Mouse (Mus musculus) common myeloid progenitor, adult 5-6 weeks (primary cell): Measurements from ENCODE around the gene Gm49394. TPM values are rescaled to one million over a fixed set of nuclear protein-coding genes. Genes with fewer than 3 reads are reported as not detected.

ENCODE experiments used
- ATAC-seq: replicated peaks from 2 replicates; pipeline ENCODE4 v1.8.0; 2016; ENCODE audit warnings: low read depth, mild to moderate bottlenecking, moderate TSS enrichment, inconsistent platforms; ENCODE audit not compliant: poor library complexity, severe bottlenecking
- total RNA-seq: library from RNA; stranded (forward); fragments of 200-1000, 187-1606 nt; gene quantifications from 2 replicates; pipeline ENCODE4 v1.2.3, GENCODE M21; 2017

Gene Gm49394
- total RNA-seq, 1 experiment from 2014 or later: not detected

DNA sequence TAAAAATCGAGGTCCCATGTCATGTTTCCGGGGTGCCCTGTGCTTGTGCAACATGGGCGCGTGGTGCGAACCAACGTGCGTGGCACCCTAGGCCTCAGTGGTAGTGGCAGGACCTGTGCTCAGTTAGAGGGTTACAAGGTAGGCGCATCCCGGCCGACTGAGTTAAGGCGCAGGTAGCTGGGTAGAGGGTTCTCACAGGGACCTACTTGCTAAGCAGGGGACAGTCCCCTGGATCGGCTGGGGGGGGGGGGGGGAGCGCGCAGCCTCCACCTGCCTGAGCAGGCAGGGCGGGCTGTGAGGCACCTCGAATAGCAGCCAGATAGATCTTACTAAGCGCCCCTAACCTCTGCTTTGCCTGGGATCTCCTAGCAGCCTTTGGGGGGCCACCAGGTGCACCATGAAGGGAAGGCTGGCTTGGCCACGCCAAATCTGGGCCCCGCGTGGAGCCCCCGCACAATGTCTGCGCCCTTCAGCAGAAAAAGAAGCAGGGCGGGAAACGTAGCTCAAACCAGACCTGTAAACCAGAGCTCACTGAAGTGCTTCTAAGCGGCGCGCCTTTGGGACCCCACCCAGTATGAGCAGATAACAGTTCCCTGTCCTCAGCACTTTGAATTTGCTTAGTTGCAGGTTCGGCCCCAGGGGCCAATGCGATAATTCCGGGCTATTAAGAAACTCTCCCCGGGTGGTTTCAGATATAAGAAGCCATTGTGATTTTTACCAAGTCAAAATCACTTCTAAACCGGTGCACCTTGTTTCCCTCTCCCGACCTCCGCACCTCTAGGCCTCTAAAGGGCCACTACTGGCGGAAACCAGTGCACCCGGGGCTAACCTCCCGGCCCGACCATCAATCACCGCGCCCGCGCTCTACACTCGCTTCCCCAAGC lies 9.7 kb downstream of the Gm49394 start:
- ATAC-seq: no peak

DNA sequence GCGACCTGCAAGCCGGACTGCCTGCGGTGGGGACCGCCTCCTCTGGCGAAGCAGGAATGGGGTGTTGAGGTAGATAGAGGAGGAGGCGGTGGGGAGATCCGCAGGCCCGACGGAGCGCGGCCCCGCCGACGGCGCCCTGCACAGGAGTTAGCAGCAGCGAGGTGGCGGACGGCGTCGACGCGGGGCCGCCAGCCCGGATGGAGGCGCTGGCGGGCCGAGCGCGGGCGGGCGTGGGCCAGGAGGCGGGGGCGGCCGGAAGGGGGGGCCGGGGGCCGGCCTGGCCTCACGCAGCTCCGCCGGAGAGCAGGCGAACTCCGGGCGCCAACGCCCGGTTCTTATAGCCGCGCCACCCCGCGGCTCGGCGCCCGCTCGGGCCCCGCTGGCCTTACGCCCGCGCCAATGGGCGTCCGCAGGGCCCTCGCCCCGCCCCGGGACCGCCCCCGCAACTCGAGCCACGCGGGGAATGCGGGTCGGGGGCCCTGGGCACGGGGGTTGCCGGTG lies 10.5 kb downstream of the Gm49394 start:
- 0 out of 2 replicates have a peak, but pooled peaks have one; percentile 4 for ATAC-seq

DNA sequence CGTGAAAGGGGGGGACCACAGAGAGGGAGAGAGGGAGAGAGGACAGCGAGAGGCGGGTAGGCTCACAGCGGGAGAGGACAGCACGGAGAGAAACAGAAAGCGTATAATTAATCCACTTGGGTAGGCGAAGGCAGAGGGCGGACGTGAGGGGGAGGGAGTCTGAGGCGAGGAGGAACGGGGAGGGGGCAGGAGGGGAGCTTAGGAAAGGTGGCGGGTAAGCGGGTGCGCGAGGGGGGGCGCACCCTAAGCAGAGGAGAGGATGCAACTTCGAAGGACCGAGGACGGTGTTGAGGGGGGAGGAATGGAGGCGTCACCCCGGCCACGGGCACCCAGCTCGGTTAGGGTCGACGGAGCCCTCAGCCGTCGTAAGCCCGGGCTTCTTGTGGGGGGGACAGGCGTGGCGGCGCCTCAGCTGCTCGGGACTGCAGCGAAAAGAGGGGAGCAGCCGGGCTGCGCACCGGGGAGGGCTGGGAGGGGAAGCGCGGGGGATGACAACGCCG lies 11.0 kb downstream of the Gm49394 start:
- peak; percentile 28; the same call in 1 of the 2 replicates for ATAC-seq

DNA sequence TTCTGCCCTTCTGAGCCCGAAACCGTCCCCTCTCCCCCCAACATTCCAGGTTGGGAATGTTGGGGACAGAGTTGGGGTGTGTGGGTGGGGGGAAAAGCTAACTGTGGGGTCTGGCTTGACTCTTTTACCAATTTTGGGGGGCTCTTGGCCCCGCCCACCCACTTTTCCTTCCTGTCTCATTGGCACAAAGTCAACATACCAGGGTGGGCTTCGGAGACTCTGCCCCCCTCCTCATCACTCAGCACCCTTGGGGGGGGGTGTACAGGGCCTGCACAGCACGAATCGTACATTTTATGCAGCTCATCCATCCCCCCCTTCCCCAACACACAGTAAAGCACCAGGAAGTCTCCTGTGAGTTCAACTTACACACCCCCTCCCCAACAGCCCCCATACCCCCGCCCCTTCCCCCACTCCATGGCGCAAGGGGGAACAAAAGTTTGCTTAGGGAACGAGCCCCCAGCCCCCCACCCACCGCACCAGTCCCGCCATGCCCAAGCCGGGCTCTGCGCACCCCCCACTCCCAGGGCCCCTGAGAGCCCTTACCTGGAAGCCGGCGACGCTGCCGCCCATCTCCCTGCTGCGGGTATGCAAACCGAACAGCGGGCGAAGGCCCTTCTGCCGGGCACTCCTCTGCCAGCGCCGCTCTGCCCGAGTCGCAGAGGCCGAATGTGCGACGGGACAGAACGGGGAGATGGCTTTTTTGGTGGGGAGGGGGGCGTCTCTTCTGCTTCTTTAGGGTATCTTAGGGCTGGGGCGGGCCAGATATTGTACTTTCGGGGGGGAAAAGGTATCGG lies 11.7 kb downstream of the Gm49394 start:
- no peak for ATAC-seq

DNA sequence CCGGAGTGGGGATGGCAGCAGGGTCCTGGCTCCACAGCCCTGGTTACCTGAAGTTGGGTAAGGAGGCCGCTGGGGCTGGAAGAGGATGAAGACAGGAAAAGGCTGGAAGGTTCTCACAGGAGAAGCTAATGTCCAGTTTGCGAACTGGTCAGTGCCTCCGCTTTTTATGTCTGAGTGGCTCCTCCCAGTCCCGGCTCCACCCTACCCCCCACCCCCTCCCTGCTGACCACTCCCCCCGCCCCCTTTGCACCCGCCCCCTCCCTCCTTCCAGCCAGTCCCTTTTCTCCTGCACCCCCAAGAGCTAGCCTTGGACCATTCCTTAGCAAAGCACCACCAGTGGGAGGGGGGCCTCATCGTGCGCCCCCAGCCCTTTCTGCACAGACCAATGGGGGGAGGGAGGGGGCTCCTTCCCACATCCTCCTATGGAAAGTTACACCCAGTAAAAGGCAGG lies 12.4 kb downstream of the Gm49394 start:
- ATAC-seq: no peak

DNA sequence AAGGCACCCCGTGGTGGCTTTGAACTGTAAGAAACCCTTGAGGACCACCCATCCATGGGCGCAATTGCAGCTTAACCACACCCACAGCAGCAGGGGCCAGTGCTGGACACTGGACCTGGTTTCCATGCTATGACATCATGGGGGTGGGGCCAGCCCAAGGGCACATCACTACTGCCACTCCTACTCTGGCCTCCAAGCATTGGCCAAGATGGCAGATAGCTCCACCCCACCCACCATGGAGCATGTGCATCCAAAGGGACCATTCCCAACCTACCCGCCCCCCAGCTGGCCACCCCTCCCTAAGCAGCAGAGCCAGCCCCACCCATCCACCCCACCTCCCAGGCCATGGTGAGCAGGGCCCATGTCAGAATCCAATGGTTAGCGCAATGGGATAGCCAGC lies 13.7 kb downstream of the Gm49394 start:
- ATAC-seq: no peak

DNA sequence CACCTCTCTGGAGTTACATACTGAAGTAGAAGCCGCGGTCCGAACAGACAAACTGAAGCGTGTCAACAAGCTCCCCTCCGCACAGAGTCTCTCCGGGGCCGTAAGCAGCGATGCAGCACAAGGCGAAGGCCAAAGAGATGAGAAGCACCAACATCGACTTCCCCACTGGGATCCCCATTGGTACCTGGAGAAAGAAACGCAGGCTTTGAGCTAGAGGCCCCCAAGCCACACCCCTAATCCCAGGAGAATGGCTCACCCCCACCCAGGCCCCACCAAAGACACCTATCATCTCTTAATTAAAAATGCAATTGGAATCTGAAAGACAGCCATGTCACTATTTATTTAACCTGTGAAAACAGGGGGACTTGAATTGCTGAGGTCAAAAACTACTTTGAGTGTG lies 14.1 kb downstream of the Gm49394 start:
- no peak for ATAC-seq

DNA sequence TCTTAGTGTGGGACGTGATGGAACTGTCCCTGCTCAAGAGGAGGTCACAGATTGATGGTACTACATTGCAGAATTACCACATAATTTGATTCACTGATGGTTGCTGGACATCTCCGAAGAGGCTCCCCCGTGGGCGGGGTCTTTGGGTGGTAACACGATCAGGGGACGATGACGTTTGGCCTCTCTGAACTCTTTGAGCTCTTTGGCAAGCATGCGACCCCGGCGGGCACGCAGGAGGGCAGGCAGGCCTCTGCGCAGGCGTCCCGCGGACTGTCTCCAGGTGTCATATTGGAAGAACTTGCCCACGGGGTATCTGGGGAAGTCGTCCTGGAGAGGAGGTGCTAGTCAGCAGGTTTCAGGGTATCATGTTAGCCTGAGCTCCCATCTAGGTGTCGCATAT lies 16.0 kb downstream of the Gm49394 start:
- no peak for ATAC-seq

DNA sequence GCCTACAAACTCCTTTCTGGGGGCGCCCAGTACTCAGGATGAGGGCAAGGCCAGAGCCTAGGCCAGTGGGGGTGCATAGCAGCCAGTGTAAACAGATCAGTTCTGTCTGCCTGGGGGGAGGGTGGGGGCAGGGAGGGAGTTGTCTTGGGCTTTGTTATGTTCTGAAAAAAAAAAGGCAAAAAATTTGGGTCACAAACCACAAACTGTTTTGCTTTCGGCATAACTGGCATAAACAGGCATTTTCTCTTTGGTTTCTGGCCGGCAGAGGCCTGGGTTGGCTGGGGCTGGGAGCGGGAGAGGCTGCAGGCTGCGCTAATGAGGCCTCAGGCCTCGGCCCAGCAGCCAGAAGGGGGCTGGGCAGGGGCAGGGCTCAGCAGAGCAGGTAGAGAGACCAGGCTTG lies 23.1 kb downstream of the Gm49394 start:
- no peak for ATAC-seq

DNA sequence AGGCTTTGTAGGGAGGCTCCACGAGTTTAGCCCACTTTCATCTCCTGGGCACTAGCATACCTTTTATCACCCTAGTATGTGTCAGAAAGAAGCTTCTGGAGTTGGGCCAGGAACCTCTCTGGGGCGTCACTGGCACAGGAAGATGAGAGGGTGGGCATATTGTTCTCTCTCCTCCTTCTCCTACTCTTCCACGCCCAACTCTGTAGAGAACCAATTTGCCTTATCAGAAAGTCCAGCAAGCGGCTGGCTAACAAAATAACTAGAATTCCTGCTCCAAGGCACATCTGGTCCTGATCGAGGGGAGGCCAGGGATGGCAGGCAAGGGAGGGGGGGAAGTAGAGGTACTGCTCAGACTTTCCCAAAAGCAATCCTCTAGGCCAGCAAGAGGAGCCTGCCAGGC lies 24.7 kb downstream of the Gm49394 start:
- ATAC-seq: no peak

DNA sequence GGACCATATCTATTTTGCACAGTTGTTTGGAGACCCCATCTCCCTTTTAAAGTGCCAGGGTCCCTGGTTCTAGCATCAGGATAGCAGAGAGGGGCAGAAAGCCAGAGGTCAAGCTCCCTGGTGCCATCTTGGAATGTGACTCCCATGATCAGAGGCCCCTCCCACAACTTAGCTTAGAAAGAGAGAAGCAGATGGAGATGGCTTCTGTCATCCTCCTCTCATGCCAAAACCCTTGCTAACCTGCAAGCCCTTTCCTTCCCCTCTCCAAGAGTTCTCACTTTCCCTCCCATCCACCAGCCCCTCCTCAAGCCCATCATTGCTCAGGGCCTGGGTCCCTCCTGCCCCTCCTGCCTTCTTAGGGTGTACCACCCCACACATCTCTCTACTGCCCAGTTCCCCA lies 33.6 kb downstream of the Gm49394 start:
- ATAC-seq: no peak

DNA sequence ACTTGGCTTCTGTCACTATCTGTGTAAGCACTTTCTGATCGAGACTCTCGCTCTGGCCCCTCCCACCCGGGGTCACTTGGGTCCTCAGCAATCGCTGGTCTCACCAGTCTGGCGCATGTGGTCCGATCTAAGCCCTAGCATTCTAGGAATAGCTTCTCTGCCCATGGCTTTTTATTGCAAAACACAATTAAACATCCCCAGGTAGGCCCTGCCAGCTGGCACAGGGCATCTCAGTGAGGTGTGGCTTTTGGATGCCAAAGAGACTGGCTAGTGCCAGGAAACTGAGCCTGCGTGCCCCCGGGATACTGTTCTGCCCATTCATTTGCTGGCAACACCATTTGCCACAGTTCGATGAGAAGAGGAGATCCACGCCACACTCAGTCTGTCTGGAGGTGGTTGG lies 39.1 kb downstream of the Gm49394 start:
- ATAC-seq: no peak

DNA sequence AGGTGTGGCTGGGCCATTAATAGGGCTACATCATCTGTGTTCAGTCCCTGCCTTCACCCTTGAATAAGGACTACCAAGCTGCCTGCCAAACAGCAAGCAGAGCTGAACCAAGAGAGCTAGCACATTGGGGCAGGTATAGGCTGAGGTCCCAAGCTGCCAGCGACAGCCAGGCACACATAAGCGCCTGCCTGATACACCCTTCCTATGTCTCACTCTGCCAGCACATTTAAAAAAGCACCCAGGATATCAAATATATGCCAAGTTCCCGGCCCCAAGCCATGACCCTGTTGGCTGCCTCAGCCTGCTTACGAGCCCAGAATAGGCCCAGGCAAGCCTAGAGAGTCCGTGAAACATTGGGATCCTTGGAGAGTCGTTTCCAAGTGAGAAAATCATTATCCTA lies 39.9 kb downstream of the Gm49394 start:
- no peak for ATAC-seq

DNA sequence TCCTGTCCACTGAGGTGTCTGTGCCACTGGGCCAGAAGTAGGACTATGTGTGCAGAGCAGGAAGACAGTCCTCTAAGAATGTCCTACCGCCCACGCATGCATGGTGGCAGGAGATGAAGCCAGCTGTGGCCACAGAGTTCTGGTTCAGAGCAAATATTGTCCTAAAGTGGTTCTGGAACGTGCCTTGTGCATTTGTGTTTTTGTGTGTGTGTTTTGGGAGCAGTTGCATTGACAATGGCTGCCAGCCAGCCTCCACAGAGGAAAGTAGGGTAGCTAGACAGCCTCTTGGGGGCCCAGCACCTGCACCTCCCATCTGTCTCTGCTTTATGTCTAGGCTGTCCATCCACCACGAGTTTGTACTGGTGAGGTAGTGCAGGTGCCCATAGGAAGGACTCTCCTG lies 47.6 kb downstream of the Gm49394 start:
- ATAC-seq: no peak

DNA sequence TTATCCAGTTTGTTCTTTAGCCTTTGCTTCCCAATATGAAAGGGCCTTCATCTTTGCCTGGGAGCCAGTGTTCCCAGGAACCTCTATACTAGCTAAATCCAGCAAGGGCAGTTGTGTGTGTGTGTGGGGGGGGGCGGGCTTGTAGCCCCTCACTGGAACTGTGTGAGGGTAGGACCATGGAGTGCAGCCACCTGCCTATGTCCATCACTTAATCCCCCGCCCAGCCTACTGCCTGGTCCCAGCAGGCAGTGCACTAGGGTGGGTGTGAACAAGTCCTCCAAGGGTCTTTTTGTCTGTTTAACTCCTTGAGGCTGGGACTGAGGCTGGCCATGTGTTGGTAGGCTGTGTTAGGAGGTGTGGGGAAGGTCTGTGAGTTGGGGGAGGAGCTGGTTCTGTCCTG lies 56.7 kb downstream of the Gm49394 start:
- no peak for ATAC-seq

DNA sequence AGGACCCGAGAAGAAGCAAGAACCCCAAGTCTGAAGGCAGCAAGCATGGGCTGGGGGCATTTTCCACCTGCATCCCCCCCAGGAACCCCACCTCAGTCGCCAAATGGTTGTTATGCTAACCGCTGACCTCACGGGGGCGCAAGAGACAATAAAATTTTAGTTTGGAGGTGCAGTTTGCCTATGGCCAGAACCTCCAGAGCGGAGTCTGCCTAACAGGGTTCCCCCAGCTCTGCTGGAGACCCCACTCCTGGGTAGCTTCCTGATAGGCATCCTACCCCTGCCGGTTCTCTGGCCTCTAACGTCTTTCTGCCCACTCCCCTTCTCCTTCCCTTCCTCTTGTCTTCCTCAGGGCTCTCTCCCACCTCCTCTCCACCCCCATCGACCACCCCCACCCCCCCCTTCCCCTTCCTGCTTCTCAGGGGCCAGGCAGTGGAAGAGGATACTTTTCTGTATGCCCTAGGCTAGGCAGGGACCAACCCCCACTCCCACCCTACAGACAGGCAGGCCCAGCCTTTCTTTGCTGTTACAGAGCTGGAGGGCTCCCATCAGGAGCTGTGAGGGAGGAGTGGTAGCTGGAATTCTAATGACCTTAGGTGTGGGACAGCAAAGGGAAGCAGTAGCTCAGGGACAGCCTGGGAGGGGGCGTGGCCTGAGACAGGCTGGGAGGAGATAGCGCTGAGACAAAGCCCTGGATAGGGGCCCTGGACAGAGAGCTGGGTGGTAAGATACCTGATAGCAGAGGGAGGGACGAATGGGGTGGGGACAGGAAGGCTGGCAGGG lies 58.9 kb downstream of the Gm49394 start:
- ATAC-seq: peak; percentile 69

DNA sequence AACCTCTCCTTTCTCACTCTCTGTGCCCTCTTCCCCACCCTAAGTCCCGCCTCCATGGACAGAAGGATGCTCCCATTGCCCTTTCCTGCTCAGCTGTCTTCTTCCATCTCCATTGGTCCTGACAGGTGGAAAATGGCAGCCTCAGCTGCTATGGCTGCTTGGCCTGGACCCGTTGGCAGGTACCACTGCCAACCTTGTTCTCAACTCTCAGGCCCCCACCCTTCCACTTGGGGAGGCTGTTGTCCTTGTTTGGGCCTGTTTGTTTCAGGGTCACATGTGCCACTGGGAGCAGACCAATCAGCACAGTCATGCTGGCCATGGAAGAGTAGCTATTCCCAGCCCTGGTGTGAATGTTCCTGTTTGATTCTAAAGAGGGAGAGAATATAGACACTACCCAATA lies 68.8 kb downstream of the Gm49394 start:
- ATAC-seq: no peak
